8 mouse cellular contexts compared by ENCODE assay signal in genomic region chr14:58073936-58074335, GRCm38 (mm10). TPM values are rescaled to one million over a fixed set of nuclear protein-coding genes. Genes with fewer than 3 reads are reported as not detected.
DNase-seq lines count a peak whose midpoint lies in the region; ATAC-seq and TF ChIP-seq lines count a peak whose summit lies in the region.

No protein-coding gene starts in this region.

- no peak overlapping the region for H3K27ac ChIP-seq in CH12.LX (ENCODE audit: insufficient read depth, low read depth)
- no peak overlapping the region for H3K27ac ChIP-seq in embryonic facial prominence, embryonic 15.5 days (replicated peaks)
- peak overlapping the region; percentile 62; the same call in 1 of the 2 replicates for H3K27ac ChIP-seq in intestine, embryonic 14.5 days (ENCODE audit: low read depth)
- H3K27ac ChIP-seq in liver, embryonic 13.5 days: no peak overlapping the region
- H3K27ac ChIP-seq in stomach, embryonic 14.5 days (ENCODE audit: low read length): no peak overlapping the region

- dilution Hi-C loops in CH12.LX (cut with MboI; ENCODE audit: extremely low pct_ligation_motif_present, extremely low pct_unique_long_range_greater_than_20kb, low sequenced_read_pairs): no loop called here

- no peak for TF ChIP-seq POLR2A in CH12.LX (IDR thresholded peaks at IDR 0.05; ENCODE audit: low read depth, low read length)

- no peak for TF ChIP-seq RAD21 in CH12.LX (IDR thresholded peaks at IDR 0.05; ENCODE audit: low read depth, low read length)

- no peak for TF ChIP-seq CTCF in CH12.LX (conservative IDR thresholded peaks at IDR 0.05 in 1 of 2, IDR thresholded peaks at IDR 0.05 in 1 of 2; ENCODE audit: low read depth in 2 of 2, low read length in 2 of 2)

- peaks cover 8% of the 10 kb centered on the region for H3K9me3 ChIP-seq in CH12.LX (replicated peaks; ENCODE audit: low read length)
- no peaks in the 10 kb centered on the region for H3K9me3 ChIP-seq in embryonic facial prominence, embryonic 15.5 days (replicated peaks)
- no peaks in the 10 kb centered on the region for H3K9me3 ChIP-seq in intestine, embryonic 14.5 days (ENCODE audit: control insufficient read depth, low read length)
- H3K9me3 ChIP-seq in liver, embryonic 13.5 days (replicated peaks): no peaks in the 10 kb centered on the region
- no peaks in the 10 kb centered on the region for H3K9me3 ChIP-seq in stomach, embryonic 14.5 days (ENCODE audit: control insufficient read depth, low read depth, low read length)

- peaks cover 0 to 49% of the 10 kb centered on the region in 2 experiments; a peak in 2 of 4 replicates for H3K4me1 ChIP-seq in CH12.LX (ENCODE audit: control insufficient read depth in 1 of 2, insufficient read depth in 2 of 2)
- peaks cover 63% of the 10 kb centered on the region for H3K4me1 ChIP-seq in embryonic facial prominence, embryonic 15.5 days
- H3K4me1 ChIP-seq in intestine, embryonic 14.5 days (replicated peaks; ENCODE audit: control insufficient read depth, insufficient read depth, low read length): peaks cover 16% of the 10 kb centered on the region
- peaks cover 35% of the 10 kb centered on the region for H3K4me1 ChIP-seq in liver, embryonic 13.5 days (replicated peaks)
- 0 out of 2 replicates have a peak, but pooled peaks cover 6% of the 10 kb centered on the region for H3K4me1 ChIP-seq in stomach, embryonic 14.5 days (ENCODE audit: control insufficient read depth, insufficient read depth, low read length)

- no peak overlapping the region for H3K9ac ChIP-seq in CH12.LX (ENCODE audit: insufficient read depth, low read depth)
- no peak overlapping the region for H3K9ac ChIP-seq in embryonic facial prominence, embryonic 15.5 days
- peak overlapping the region; percentile 55 for H3K9ac ChIP-seq in intestine, embryonic 14.5 days (ENCODE audit: low read length)
- no peak overlapping the region for H3K9ac ChIP-seq in liver, embryonic 13.5 days
- peak overlapping the region; percentile 33; the same call in 1 of the 2 replicates for H3K9ac ChIP-seq in stomach, embryonic 14.5 days (replicated peaks; ENCODE audit: low read depth, low read length)

- ATAC-seq in embryonic facial prominence, embryonic 15.5 days (ENCODE audit: insufficient number of reproducible peaks, low FRiP score, low TSS enrichment, low read depth): no peak
- ATAC-seq in intestine, embryonic 14.5 days (replicated peaks; ENCODE audit: low FRiP score, low TSS enrichment, low read depth): no peak
- ATAC-seq in liver, embryonic 13.5 days (ENCODE audit: low read depth): no peak
- ATAC-seq in stomach, embryonic 14.5 days (ENCODE audit: insufficient number of reproducible peaks, insufficient read depth, low FRiP score, low read depth): no peak

- H3K36me3 ChIP-seq in CH12.LX (replicated peaks in 1 of 2; ENCODE audit: control insufficient read depth in 1 of 2, insufficient read depth in 1 of 2, low read length in 1 of 2): no peaks in the 10 kb centered on the region
- no peaks in the 10 kb centered on the region for H3K36me3 ChIP-seq in embryonic facial prominence, embryonic 15.5 days
- no peaks in the 10 kb centered on the region for H3K36me3 ChIP-seq in intestine, embryonic 14.5 days (ENCODE audit: control insufficient read depth, insufficient read depth, low read length)
- no peaks in the 10 kb centered on the region for H3K36me3 ChIP-seq in liver, embryonic 13.5 days
- no peaks in the 10 kb centered on the region for H3K36me3 ChIP-seq in stomach, embryonic 14.5 days (ENCODE audit: control insufficient read depth, insufficient read depth, low read length)

- peak overlapping the region; percentile 99 for H3K4me2 ChIP-seq in CH12.LX (ENCODE audit: insufficient read depth, low read depth, poor library complexity, severe bottlenecking)
- peak overlapping the region; percentile 97 for H3K4me2 ChIP-seq in embryonic facial prominence, embryonic 15.5 days (replicated peaks)
- peak overlapping the region; percentile 77 for H3K4me2 ChIP-seq in intestine, embryonic 14.5 days (ENCODE audit: low read length)
- H3K4me2 ChIP-seq in liver, embryonic 13.5 days: no peak overlapping the region
- H3K4me2 ChIP-seq in stomach, embryonic 14.5 days (replicated peaks; ENCODE audit: low read depth, low read length): peak overlapping the region; percentile 89

- no peaks in the 10 kb centered on the region for H3K79me2 ChIP-seq in CH12.LX (replicated peaks; ENCODE audit: control insufficient read depth, extremely low read depth, insufficient read depth, poor library complexity, severe bottlenecking)

- in situ Hi-C loops in CH12.LX (cut with MboI; ENCODE audit: low pct_ligation_motif_present, low pct_unique_long_range_greater_than_20kb, low sequenced_read_pairs): no loop called here

- H3K4me3 ChIP-seq in CH12.LX (replicated peaks in 1 of 3; ENCODE audit: low read depth in 2 of 3, low read length in 2 of 3, poor library complexity in 1 of 3): peak overlapping the region in 1 of 3 experiments; percentile 10
- H3K4me3 ChIP-seq in embryonic facial prominence, embryonic 15.5 days (replicated peaks): peak overlapping the region; percentile 59
- peak overlapping the region; percentile 56 for H3K4me3 ChIP-seq in intestine, embryonic 14.5 days (ENCODE audit: low read depth, low read length)
- H3K4me3 ChIP-seq in liver, embryonic 13.5 days (replicated peaks): peak overlapping the region; percentile 55
- H3K4me3 ChIP-seq in stomach, embryonic 14.5 days (ENCODE audit: low read depth, low read length): peak overlapping the region; percentile 41

- DNase-seq in cerebellum, adult 8-10 months: peak; percentile 36
- no peak for DNase-seq in cerebellum, adult 11 months
- DNase-seq in CH12.LX (ENCODE audit: extremely low read depth): peak; percentile 34
- DNase-seq in intestine, embryonic 14.5 days (ENCODE audit: low spot score): peak; percentile 70
- DNase-seq in liver, embryonic 13.5 days: no peak
- no peak for DNase-seq in urinary bladder, postnatal 36 days (ENCODE audit: low spot score in 2 of 2)

- peaks cover 61% of the 10 kb centered on the region for H3K27me3 ChIP-seq in CH12.LX (replicated peaks)
- H3K27me3 ChIP-seq in embryonic facial prominence, embryonic 15.5 days: peaks cover 88% of the 10 kb centered on the region
- peaks cover 87% of the 10 kb centered on the region for H3K27me3 ChIP-seq in intestine, embryonic 14.5 days (replicated peaks; ENCODE audit: control insufficient read depth, insufficient read depth, low read length)
- peaks cover 100% of the 10 kb centered on the region for H3K27me3 ChIP-seq in liver, embryonic 13.5 days
- H3K27me3 ChIP-seq in stomach, embryonic 14.5 days (ENCODE audit: control insufficient read depth, insufficient read depth, low read length): peaks cover 24% of the 10 kb centered on the region

- under 1% methylated on average over 20 of the region's 20 CpGs for WGBS in embryonic facial prominence, embryonic 15.5 days
- WGBS in intestine, embryonic 14.5 days: under 1% methylated on average over 20 of the region's 20 CpGs
- WGBS in liver, embryonic 13.5 days (ENCODE audit: insufficient replicate concordance): 2% methylated on average over 20 of the region's 20 CpGs
- under 1% methylated on average over 20 of the region's 20 CpGs for WGBS in stomach, embryonic 14.5 days

- TF ChIP-seq EP300 in CH12.LX (IDR thresholded peaks at IDR 0.05; ENCODE audit: low read length): no peak

TF ChIP-seq in CH12.LX, 34 proteins besides CTCF, POLR2A, EP300 and RAD21:
- TF ChIP-seq BHLHE40 (IDR thresholded peaks at IDR 0.05; ENCODE audit: low read depth, low read length) (peak; percentile 82), JUND (conservative IDR thresholded peaks at IDR 0.05; ENCODE audit: low read depth, low read length) (no peak), MAFK (IDR thresholded peaks at IDR 0.05; ENCODE audit: insufficient replicate concordance, low read length) (peak; percentile 40; the same call in 1 of the 2 replicates), ETS1 (conservative IDR thresholded peaks at IDR 0.05; ENCODE audit: low read depth, low read length) (no peak), MAZ (IDR thresholded peaks at IDR 0.05; ENCODE audit: low read depth, low read length) (no peak), POLR2AphosphoS2 (IDR thresholded peaks at IDR 0.05; ENCODE audit: low read depth, low read length) (no peak), CHD1 (IDR thresholded peaks at IDR 0.05; ENCODE audit: low read depth, low read length) (no peak), SIN3A (IDR thresholded peaks at IDR 0.05; ENCODE audit: low read length) (0 out of 2 replicates have a peak, but pooled peaks have one; percentile 35), UBTF (IDR thresholded peaks at IDR 0.05; ENCODE audit: low read depth, low read length) (peak; percentile 39; the same call in 1 of the 2 replicates), ZMIZ1 (IDR thresholded peaks at IDR 0.05; ENCODE audit: low read depth, low read length) (no peak), MXI1 (IDR thresholded peaks at IDR 0.05; ENCODE audit: low read depth, low read length) (0 out of 2 replicates have a peak, but pooled peaks have one; percentile 47), MAX (IDR thresholded peaks at IDR 0.05; ENCODE audit: low read length) (no peak)

RNA-seq across cellular contexts. Expression of gene Fgf9, which starts 3.6 kb away (rescaled TPM):
- total RNA-seq in CH12.LX (2012; rRNA removed) (0.13 TPM in 1 of 2 replicates, not detected in the other), CH12.LX (2014; rRNA removed) (not detected in 2 replicates)
- 0.09 TPM in 1 of 2 replicates, not detected in the other for polyA plus RNA-seq in CH12.LX (2012; ENCODE audit: insufficient read length, low read depth)
- 12.5 and 13.0 TPM in 2 replicates for polyA plus RNA-seq in embryonic facial prominence, embryonic 15.5 days (2015; fragmentation: Nextera tagmentation; extraction: Ambion mirVana)
- polyA plus RNA-seq in intestine, embryonic 14.5 days (2014; fragmentation: Nextera tagmentation; extraction: Ambion mirVana): 21.1 and 22.1 TPM in 2 replicates
- polyA plus RNA-seq in liver, embryonic 13.5 days (2015; fragmentation: Nextera tagmentation; extraction: Ambion mirVana): 0.68 and 0.83 TPM in 2 replicates
- polyA plus RNA-seq in stomach, embryonic 14.5 days (2014; fragmentation: Nextera tagmentation; extraction: Ambion mirVana): 12.6 and 13.3 TPM in 2 replicates

Comparison
In these comparisons a context has a peak if more than half of its experiments do, and no peak if none do; other contexts are left out.
1. DNase-seq: peak in cerebellum, adult 8-10 months (single experiment), CH12.LX (single experiment) and intestine, embryonic 14.5 days (single experiment); none in cerebellum, adult 11 months (single experiment), liver, embryonic 13.5 days (single experiment) and urinary bladder, postnatal 36 days (0 of 2).
2. H3K9ac ChIP-seq: peak in intestine, embryonic 14.5 days (single experiment) and stomach, embryonic 14.5 days (single experiment); none in CH12.LX (single experiment), embryonic facial prominence, embryonic 15.5 days (single experiment) and liver, embryonic 13.5 days (single experiment).